Mouse (Mus musculus): ENCODE measurements at regions not wholly inside any gene's neighbourhood (a gene's known extent, or its start where the extent isn't known, plus 50 kb on each side); places are given as distances from the start of the nearest gene placed in this dataset.
"Not testable (repeated sequence)": the region's sequence is repeated elsewhere in the genome, so short reads cannot be mapped to it uniquely, and the experiment has no call there.

DNA sequence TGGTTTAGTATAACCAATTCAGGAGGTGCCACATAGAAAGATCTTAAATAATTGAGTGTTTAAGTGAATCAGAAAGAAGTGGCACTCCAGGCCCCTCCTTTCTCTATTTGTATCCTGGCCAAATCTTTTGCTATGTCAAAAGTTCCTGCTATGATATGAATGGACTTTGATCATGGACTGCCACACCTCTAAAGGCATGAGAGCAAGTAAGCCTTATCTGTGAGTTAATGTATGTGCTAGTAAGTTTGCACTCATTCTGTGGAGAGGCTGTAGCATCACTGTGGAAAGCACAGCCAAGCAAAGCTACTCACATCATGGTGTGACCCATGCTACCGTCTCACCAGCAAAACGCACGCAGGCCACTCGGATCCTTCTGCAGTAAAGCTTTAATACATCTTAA, 140.2 kb downstream of the Jrkl start:
- DNase-seq (ENCODE audit: low spot score in 2 of 2): no peak

DNA sequence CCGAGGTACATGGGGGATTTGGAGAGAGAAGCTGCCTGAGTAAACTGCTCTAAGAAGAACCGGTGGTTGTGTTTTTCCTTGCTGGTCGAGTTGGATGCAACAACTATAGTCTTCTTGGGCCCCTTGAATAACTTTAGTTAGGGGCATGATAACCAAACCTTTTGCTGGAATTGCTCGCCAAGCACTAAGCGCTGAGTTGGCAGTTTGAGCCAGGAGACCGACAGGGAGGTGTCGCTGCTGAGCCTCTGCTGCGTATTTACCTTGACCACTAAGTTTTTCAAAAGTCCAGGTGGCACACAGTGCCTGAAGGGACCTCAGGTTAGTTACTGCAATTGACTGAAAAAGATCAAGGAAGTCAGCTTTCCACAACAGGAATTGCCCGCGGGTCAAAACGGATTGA, 162.0 kb downstream of the Jrkl start:
- DNase-seq (ENCODE audit: low spot score in 2 of 2): no peak

DNA sequence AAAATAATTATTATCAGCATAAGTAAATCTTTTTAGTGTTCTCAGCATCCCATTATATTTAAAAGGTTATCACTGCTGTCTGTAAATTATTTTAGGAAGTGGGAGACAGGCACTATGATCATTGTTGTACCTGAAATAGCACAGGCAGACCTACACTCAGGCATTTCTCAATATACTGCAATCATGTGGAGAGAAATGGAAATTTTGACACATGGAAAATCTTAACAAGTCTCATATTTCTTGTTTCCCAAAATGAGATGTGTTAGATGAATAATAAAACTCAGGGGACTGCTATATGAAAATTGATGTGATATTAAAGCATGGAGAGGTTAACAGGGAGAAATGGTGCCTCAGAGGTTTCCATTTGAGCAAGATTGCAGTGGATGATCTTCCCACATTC, 196.6 kb downstream of the Jrkl start:
- DNase-seq (ENCODE audit: low spot score in 2 of 2): no peak

- no peak for DNase-seq (ENCODE audit: low spot score in 2 of 2)
Measured at GRCm38 (mm10) chr9:13019025-13019424, 226.6 kb downstream of the Jrkl start.

DNA sequence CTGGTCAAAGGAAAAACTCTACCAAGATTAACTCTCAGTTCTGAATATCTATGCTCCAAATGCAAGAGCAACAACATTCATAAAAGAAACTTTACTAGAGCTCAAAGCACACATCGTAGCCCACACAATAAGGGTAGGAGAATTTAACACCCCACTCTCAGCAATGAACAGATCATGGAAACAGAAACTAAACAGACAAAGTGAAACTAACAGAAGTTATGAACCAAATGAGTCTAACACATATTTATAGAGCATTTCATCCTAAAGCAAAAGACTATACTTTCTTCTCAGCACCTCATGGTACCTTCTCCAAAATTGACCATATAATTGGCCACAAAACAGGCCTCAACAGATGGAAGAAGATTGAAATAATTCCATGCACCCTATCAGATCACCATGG, 262.4 kb downstream of the Jrkl start:
- not testable (repeated sequence) for DNase-seq (ENCODE audit: low spot score in 2 of 2)

DNA sequence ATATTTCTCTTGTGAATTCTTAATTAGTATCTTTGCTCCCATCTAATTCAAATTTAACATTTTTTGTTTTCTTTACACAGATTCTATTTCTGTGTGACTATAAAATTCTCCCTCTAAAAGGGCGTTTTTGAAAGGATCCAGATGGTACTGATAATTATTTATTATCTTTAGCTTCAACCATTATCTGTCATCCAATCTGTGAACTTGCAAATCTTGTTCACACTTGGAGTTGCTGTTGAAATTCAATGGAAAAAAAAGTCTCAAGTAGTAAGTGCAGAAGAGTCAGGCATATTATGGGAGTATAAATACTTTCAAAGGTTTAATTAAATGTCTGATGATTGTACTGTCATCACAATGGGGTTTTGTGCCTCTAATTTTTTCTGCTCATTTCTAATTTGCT, 272.6 kb downstream of the Jrkl start:
- DNase-seq (ENCODE audit: low spot score in 2 of 2): no peak

- peak in 1 of 2 experiments; percentile 4 for DNase-seq (ENCODE audit: low spot score in 2 of 2)
Measured at GRCm38 (mm10) chr9:12960337-12960736, 285.3 kb downstream of the Jrkl start.

DNA sequence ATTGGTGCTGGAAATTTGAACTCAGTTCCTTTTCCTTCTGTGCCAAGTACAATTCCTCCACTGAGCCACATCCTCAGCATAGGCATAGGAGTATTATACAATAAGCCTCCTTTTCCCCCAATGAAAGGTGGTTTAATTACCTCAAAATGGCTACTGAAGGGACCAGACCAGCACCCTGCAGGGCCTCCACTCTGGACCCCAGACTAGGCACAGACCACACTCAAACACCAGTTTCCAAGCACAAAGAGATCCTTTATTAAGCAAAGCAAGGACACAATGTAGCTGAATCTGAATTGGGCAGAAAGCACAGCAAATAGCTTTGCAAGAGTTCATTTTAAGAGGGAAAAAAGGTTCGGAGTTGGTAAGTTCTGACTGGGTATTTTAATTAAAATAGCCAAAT, 299.5 kb downstream of the Jrkl start:
- no peak for DNase-seq (ENCODE audit: low spot score in 2 of 2)

DNA sequence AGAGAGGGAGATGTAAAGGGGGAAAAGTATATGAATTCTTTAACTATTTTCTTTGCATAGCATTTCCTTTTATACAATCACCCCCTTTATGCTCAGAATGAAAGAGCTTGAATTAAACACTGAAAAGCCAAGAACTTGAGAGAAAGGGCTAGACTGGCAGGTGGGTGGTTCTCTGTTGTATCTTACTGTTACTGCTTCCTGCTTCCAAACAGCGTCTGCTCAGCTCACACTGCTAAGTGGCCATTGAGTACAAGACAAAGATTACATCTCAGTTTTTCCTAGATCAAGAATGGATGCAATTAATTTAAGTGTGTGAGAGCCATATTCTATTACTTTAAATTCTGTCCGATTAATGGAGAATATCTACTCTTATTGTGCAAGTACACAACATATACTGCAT, 300.2 kb downstream of the Jrkl start:
- DNase-seq (ENCODE audit: low spot score in 2 of 2): no peak

- DNase-seq (ENCODE audit: low spot score in 2 of 2): no peak
Measured at GRCm38 (mm10) chr9:12945037-12945436, 300.6 kb downstream of the Jrkl start.

DNA sequence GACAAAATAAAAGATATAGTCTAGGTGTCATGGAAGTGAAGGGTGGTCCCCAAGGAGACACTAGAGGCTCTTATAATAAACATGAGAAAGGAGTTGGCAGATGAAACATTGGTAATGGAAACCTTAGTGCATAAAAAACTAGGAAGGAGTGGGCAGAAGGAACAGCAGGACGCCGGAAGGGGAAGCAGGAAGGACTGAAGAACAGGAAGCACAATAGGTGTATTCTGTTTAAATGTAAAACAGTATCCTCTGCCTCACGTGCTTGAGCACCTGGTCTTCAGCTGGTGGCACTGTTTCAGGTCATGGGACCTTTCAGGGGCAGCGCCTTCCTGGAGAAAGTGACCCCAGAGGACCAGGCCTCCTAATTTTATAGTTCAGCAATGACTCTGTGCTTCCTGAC, 310.6 kb downstream of the Jrkl start:
- no peak for DNase-seq (ENCODE audit: low spot score in 2 of 2)

- DNase-seq (ENCODE audit: low spot score in 2 of 2): no peak
Measured at GRCm38 (mm10) chr9:12925549-12926186, 320.0 kb downstream of the Jrkl start.

GRCm38 (mm10) chr9:12900726-12901125, 344.9 kb downstream of the Jrkl start:
- peak in 1 of 2 experiments; percentile 5 for DNase-seq (ENCODE audit: low spot score in 2 of 2)

DNA sequence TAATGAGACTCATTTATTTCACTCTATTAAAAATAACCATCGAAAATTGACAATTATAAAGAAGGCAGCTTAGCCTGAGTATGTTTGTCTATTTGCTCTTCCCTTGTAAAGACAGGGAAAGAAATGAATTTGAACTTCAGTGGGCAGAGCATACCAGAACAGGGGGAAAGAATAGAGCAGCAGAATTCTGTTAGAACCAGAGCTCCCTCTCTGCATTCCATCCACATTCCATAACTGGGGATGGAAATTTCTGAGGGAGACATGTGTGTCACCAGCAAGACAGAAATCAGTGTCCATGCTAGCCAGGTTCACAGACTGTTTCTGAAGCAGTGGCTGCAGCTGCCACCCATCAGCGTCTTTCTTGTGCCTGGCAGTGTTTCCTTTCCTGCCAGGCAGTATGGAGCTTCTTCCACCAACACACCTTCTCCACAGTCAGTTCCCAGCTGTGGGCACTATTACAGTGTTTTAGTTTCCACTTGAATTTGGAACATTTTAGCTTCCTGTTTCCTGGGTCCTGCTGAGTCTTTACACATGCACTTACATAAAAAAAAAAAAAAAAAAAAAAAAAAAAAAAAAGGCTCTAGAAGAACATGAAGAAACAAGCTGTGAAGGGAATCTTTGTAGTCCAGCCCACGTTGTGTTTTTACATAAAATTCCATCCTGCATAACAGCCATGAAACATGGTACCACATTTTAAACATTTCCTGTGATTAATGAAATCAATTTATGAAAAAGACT, 365.7 kb downstream of the Jrkl start:
- no peak for DNase-seq (ENCODE audit: low spot score in 2 of 2)

DNA sequence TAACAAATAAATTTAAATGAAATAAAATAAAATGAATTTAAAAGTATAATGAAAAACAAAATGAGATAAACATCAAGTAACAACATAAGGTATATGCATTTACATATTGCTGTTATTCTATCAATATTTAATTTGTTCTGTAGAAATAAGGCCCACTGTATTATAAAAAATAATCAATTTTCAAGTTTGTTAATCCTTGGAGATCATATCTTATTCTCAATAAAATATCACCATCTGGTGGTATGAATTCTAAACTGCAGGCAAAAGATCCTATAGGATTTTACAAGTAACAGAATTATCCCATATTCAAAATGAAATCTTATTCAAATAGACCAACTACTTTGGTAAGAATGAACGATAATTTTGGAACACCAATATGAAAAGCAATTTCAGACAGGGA, 369.1 kb downstream of the Jrkl start:
- DNase-seq (ENCODE audit: low spot score in 2 of 2): no peak

DNA sequence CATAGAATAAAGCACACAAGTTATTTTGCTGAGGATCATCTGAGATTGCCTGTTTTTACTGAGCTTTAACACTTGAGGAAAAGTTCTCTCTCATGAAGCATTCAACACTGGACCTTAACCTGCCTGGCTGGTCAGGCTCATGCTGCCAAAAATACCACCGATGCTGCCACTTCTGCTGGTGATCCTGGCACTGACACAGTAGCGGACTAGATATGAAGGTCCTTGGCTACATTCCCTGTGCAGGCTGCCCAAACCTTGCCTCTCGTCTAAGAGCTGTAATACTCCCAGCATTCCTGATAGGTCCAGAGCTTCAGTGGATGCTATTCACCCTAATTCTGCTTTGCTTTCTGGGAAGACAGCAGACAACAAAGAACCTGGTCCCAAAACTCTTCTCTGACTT, 374.7 kb downstream of the Jrkl start:
- no peak for DNase-seq (ENCODE audit: low spot score in 2 of 2)

All from frontal cortex, postnatal 36 days (tissue).